In genomic region chr11:120357791-120358401, GRCm38 (mm10) we compare ENCODE assay signal across 9 mouse cellular contexts. TPM values are rescaled to one million over a fixed set of nuclear protein-coding genes. Genes with fewer than 3 reads are reported as not detected.
DNase-seq lines count a peak whose midpoint lies in the region; ATAC-seq and TF ChIP-seq lines count a peak whose summit lies in the region.
"Had no signal": no experiment of that assay in that cellular context is flagged by ENCODE, and none has a peak within 500 bp of the region (broad histone marks: within the 10 kb centered on the region; RNA-seq: fewer than 3 reads in every experiment).

No protein-coding gene starts in this region.

- TF ChIP-seq CTCF in kidney, adult 2 months (conservative IDR thresholded peaks at IDR 0.05; ENCODE audit: insufficient read depth, insufficient read length, low read depth, low read length): no peak

- H3K9ac ChIP-seq in embryonic facial prominence, embryonic 13.5 days: peak overlapping the region; percentile 27; the same call in 1 of the 2 replicates
- H3K9ac ChIP-seq in limb, embryonic 13.5 days: peak overlapping the region; percentile 8; the same call in 1 of the 2 replicates
- H3K9ac ChIP-seq in midbrain, embryonic 12.5 days (replicated peaks): peak overlapping the region; percentile 24; the same call in 1 of the 2 replicates
- H3K9ac ChIP-seq in stomach, embryonic 14.5 days (replicated peaks; ENCODE audit: low read depth, low read length): no peak overlapping the region

- peak overlapping the region; percentile 37 for H3K4me2 ChIP-seq in embryonic facial prominence, embryonic 13.5 days
- H3K4me2 ChIP-seq in limb, embryonic 13.5 days (replicated peaks): peak overlapping the region; percentile 51
- H3K4me2 ChIP-seq in midbrain, embryonic 12.5 days (replicated peaks): peak overlapping the region; percentile 24
- H3K4me2 ChIP-seq in stomach, embryonic 14.5 days (replicated peaks; ENCODE audit: low read depth, low read length): peak overlapping the region; percentile 13; the same call in 1 of the 2 replicates

- peak overlapping the region; percentile 89 for H3K27ac ChIP-seq in embryonic facial prominence, embryonic 13.5 days
- peak overlapping the region; percentile 80 for H3K27ac ChIP-seq in heart, embryonic 10.5 days
- H3K27ac ChIP-seq in kidney, adult 2 months (ENCODE audit: insufficient read depth, low read depth, low read length): no peak overlapping the region
- H3K27ac ChIP-seq in limb, embryonic 13.5 days: peak overlapping the region; percentile 93
- peak overlapping the region; percentile 90 for H3K27ac ChIP-seq in midbrain, embryonic 12.5 days (replicated peaks)
- H3K27ac ChIP-seq in stomach, embryonic 14.5 days (ENCODE audit: low read length): peak overlapping the region; percentile 93
- H3K27ac ChIP-seq: macrophage had no signal

- no peaks in the 10 kb centered on the region for H3K9me3 ChIP-seq in embryonic facial prominence, embryonic 13.5 days
- H3K9me3 ChIP-seq in heart, embryonic 10.5 days: no peaks in the 10 kb centered on the region
- H3K9me3 ChIP-seq in limb, embryonic 13.5 days: no peaks in the 10 kb centered on the region
- no peaks in the 10 kb centered on the region for H3K9me3 ChIP-seq in midbrain, embryonic 12.5 days
- no peaks in the 10 kb centered on the region for H3K9me3 ChIP-seq in stomach, embryonic 14.5 days (ENCODE audit: control insufficient read depth, low read depth, low read length)

- WGBS in embryonic facial prominence, embryonic 13.5 days: 9% methylated on average over 10 of the region's 10 CpGs
- WGBS in heart, embryonic 10.5 days: 33% methylated on average over 10 of the region's 10 CpGs
- 21% methylated on average over 10 of the region's 10 CpGs for WGBS in kidney, adult 2 months
- WGBS in limb, embryonic 13.5 days: 11% methylated on average over 10 of the region's 10 CpGs
- WGBS in midbrain, embryonic 12.5 days: 10% methylated on average over 10 of the region's 10 CpGs
- WGBS in stomach, embryonic 14.5 days: 3% methylated on average over 10 of the region's 10 CpGs

- H3K36me3 ChIP-seq in embryonic facial prominence, embryonic 13.5 days: no peaks in the 10 kb centered on the region
- H3K36me3 ChIP-seq in heart, embryonic 10.5 days: no peaks in the 10 kb centered on the region
- H3K36me3 ChIP-seq in kidney, adult 2 months (ENCODE audit: control insufficient read depth, insufficient read depth, low read length): no peaks in the 10 kb centered on the region
- no peaks in the 10 kb centered on the region for H3K36me3 ChIP-seq in limb, embryonic 13.5 days
- H3K36me3 ChIP-seq in midbrain, embryonic 12.5 days: no peaks in the 10 kb centered on the region
- no peaks in the 10 kb centered on the region for H3K36me3 ChIP-seq in stomach, embryonic 14.5 days (ENCODE audit: control insufficient read depth, insufficient read depth, low read length)

- peak; percentile 42 for DNase-seq in adipocyte (ENCODE audit: low spot score)
- no peak for DNase-seq in heart, embryonic 10.5 days (ENCODE audit: low spot score)
- DNase-seq in kidney, adult 2 months: peak; percentile 54

- H3K4me3 ChIP-seq in embryonic facial prominence, embryonic 13.5 days: 0 out of 2 replicates have a peak overlapping the region, but pooled peaks have one; percentile 11
- peak overlapping the region; percentile 31 for H3K4me3 ChIP-seq in heart, embryonic 10.5 days
- no peak overlapping the region for H3K4me3 ChIP-seq in kidney, adult 2 months (ENCODE audit: insufficient read depth, low read depth, low read length)
- H3K4me3 ChIP-seq in limb, embryonic 13.5 days: 0 out of 2 replicates have a peak overlapping the region, but pooled peaks have one; percentile 5
- H3K4me3 ChIP-seq in midbrain, embryonic 12.5 days: no peak overlapping the region
- H3K4me3 ChIP-seq in stomach, embryonic 14.5 days (ENCODE audit: low read depth, low read length): no peak overlapping the region

- peak; percentile 67 for ATAC-seq in embryonic facial prominence, embryonic 13.5 days (ENCODE audit: insufficient number of reproducible peaks, insufficient read depth, low FRiP score, low TSS enrichment, low read depth)
- ATAC-seq in limb, embryonic 13.5 days (ENCODE audit: low FRiP score, low read depth): peak; percentile 81
- peak; percentile 73 for ATAC-seq in midbrain, embryonic 12.5 days (ENCODE audit: low FRiP score, low read depth)
- ATAC-seq in stomach, embryonic 14.5 days (ENCODE audit: insufficient number of reproducible peaks, insufficient read depth, low FRiP score, low read depth): peak; percentile 78
- ATAC-seq in erythroid progenitor cell, adult 5-6 weeks (replicated peaks; ENCODE audit: low FRiP score, poor library complexity, severe bottlenecking): no peak

- H3K27me3 ChIP-seq in embryonic facial prominence, embryonic 13.5 days: no peaks in the 10 kb centered on the region
- no peaks in the 10 kb centered on the region; the same call in 1 of the 2 replicates for H3K27me3 ChIP-seq in heart, embryonic 10.5 days (ENCODE audit: insufficient read depth, poor library complexity, severe bottlenecking)
- H3K27me3 ChIP-seq in kidney, adult 2 months (replicated peaks; ENCODE audit: control insufficient read depth, insufficient read depth, low read length): no peaks in the 10 kb centered on the region
- H3K27me3 ChIP-seq in limb, embryonic 13.5 days: no peaks in the 10 kb centered on the region
- peaks cover 5% of the 10 kb centered on the region; the same call in 1 of the 2 replicates for H3K27me3 ChIP-seq in midbrain, embryonic 12.5 days
- H3K27me3 ChIP-seq in stomach, embryonic 14.5 days (ENCODE audit: control insufficient read depth, insufficient read depth, low read length): no peaks in the 10 kb centered on the region

- no peak for TF ChIP-seq POLR2A in kidney, adult 2 months (IDR thresholded peaks at IDR 0.05; ENCODE audit: low read depth, low read length)

- peaks cover 56% of the 10 kb centered on the region for H3K4me1 ChIP-seq in embryonic facial prominence, embryonic 13.5 days
- peaks cover 80% of the 10 kb centered on the region for H3K4me1 ChIP-seq in heart, embryonic 10.5 days
- H3K4me1 ChIP-seq in kidney, adult 2 months (ENCODE audit: control insufficient read depth, insufficient read depth, low read length): peaks cover 5% of the 10 kb centered on the region; the same call in 1 of the 2 replicates
- H3K4me1 ChIP-seq in limb, embryonic 13.5 days: peaks cover 80% of the 10 kb centered on the region
- peaks cover 34% of the 10 kb centered on the region for H3K4me1 ChIP-seq in midbrain, embryonic 12.5 days
- H3K4me1 ChIP-seq in stomach, embryonic 14.5 days (ENCODE audit: control insufficient read depth, insufficient read depth, low read length): peaks cover 31% of the 10 kb centered on the region

RNA-seq across cellular contexts. Expression of gene Fscn2, which starts 3.4 kb away (rescaled TPM):
- 0.25 and 1.1 TPM in 2 replicates for polyA plus RNA-seq in embryonic facial prominence, embryonic 13.5 days (2015; fragmentation: Nextera tagmentation; extraction: Ambion mirVana)
- polyA plus RNA-seq in heart, embryonic 10.5 days (2016; fragmentation: Nextera tagmentation; extraction: Ambion mirVana): 0.25 and 0.49 TPM in 2 replicates
- 0.16 and 0.19 TPM in 2 replicates for polyA plus RNA-seq in kidney, adult 2 months (2012; rRNA removed)
- polyA plus RNA-seq in limb, embryonic 13.5 days (2015; fragmentation: Nextera tagmentation; extraction: Ambion mirVana): 0.52 and 0.61 TPM in 2 replicates
- polyA plus RNA-seq in midbrain, embryonic 12.5 days (2016; fragmentation: Nextera tagmentation; extraction: Ambion mirVana): 1.4 and 1.5 TPM in 2 replicates
- 0.30 and 0.59 TPM in 2 replicates for polyA plus RNA-seq in stomach, embryonic 14.5 days (2014; fragmentation: Nextera tagmentation; extraction: Ambion mirVana)
- not detected in 2 replicates for total RNA-seq in erythroid progenitor cell, adult 5-6 weeks (2015; ENCODE audit: low replicate concordance)
- total RNA-seq in erythroid progenitor cell, adult 5-6 weeks (2017; ENCODE audit: low replicate concordance): not detected in 2 replicates
- polyA plus RNA-seq: macrophage had no signal

RNA-seq across cellular contexts. Expression of gene Actg1, which starts 9.6 kb away (rescaled TPM):
- polyA plus RNA-seq in embryonic facial prominence, embryonic 13.5 days (2015; fragmentation: Nextera tagmentation; extraction: Ambion mirVana): 2,524 and 2,741 TPM in 2 replicates
- polyA plus RNA-seq in heart, embryonic 10.5 days (2016; fragmentation: Nextera tagmentation; extraction: Ambion mirVana): 1,513 and 2,033 TPM in 2 replicates
- 828 and 981 TPM in 2 replicates for polyA plus RNA-seq in kidney, adult 2 months (2012; rRNA removed)
- 2,628 and 2,724 TPM in 2 replicates for polyA plus RNA-seq in limb, embryonic 13.5 days (2015; fragmentation: Nextera tagmentation; extraction: Ambion mirVana)
- 3,175 and 3,231 TPM in 2 replicates for polyA plus RNA-seq in midbrain, embryonic 12.5 days (2016; fragmentation: Nextera tagmentation; extraction: Ambion mirVana)
- polyA plus RNA-seq in stomach, embryonic 14.5 days (2014; fragmentation: Nextera tagmentation; extraction: Ambion mirVana): 2,902 and 3,014 TPM in 2 replicates
- total RNA-seq in erythroid progenitor cell, adult 5-6 weeks (2015; ENCODE audit: low replicate concordance): 531 and 597 TPM in 2 replicates
- 282 and 330 TPM in 2 replicates for total RNA-seq in erythroid progenitor cell, adult 5-6 weeks (2017; ENCODE audit: low replicate concordance)

RNA-seq across cellular contexts. Expression of gene Faap100, which starts 20.7 kb away (rescaled TPM):
- polyA plus RNA-seq in embryonic facial prominence, embryonic 13.5 days (2015; fragmentation: Nextera tagmentation; extraction: Ambion mirVana): 38.6 and 43.7 TPM in 2 replicates
- 32.5 and 35.9 TPM in 2 replicates for polyA plus RNA-seq in heart, embryonic 10.5 days (2016; fragmentation: Nextera tagmentation; extraction: Ambion mirVana)
- 30.3 and 45.1 TPM in 2 replicates for polyA plus RNA-seq in kidney, adult 2 months (2012; rRNA removed)
- 37.0 and 38.6 TPM in 2 replicates for polyA plus RNA-seq in limb, embryonic 13.5 days (2015; fragmentation: Nextera tagmentation; extraction: Ambion mirVana)
- polyA plus RNA-seq in midbrain, embryonic 12.5 days (2016; fragmentation: Nextera tagmentation; extraction: Ambion mirVana): 51.3 and 55.4 TPM in 2 replicates
- polyA plus RNA-seq in stomach, embryonic 14.5 days (2014; fragmentation: Nextera tagmentation; extraction: Ambion mirVana): 35.7 and 40.2 TPM in 2 replicates
- total RNA-seq in erythroid progenitor cell, adult 5-6 weeks (2015; ENCODE audit: low replicate concordance): 6.1 and 8.0 TPM in 2 replicates
- 2.0 and 9.4 TPM in 2 replicates for total RNA-seq in erythroid progenitor cell, adult 5-6 weeks (2017; ENCODE audit: low replicate concordance)

Comparison
In these comparisons a context has a peak if more than half of its experiments do, and no peak if none do; other contexts are left out.
1. H3K4me3 ChIP-seq: peak in embryonic facial prominence, embryonic 13.5 days (single experiment), heart, embryonic 10.5 days (single experiment) and limb, embryonic 13.5 days (single experiment); none in kidney, adult 2 months (single experiment), midbrain, embryonic 12.5 days (single experiment) and stomach, embryonic 14.5 days (single experiment).
2. Peak in every context shown above with its lines, with median percentiles within 50 percentile points of each other: H3K4me2 ChIP-seq.